Mouse (Mus musculus) lung, adult 2 months (tissue): ENCODE measurements at regions not wholly inside any gene's neighbourhood (a gene's known extent, or its start where the extent isn't known, plus 50 kb on each side); places are given as distances from the start of the nearest gene placed in this dataset.

Experiments
- DNase-seq: peaks from one replicate; pipeline ENCODE4 v3.0.0; 2022
- H3K4me1 ChIP-seq: fragments of 200-500 bp; 2 replicates; pipeline ENCODE4 v1.6.1; 2011; ENCODE audit warnings: low read length; ENCODE audit not compliant: control insufficient read depth, insufficient read depth
- H3K4me3 ChIP-seq: fragments of 200-500 bp; replicated peaks from 2 replicates; pipeline ENCODE3; 2011; ENCODE audit warnings: low read depth, mild to moderate bottlenecking, control low read depth, low read length; ENCODE audit errors: extremely low read depth
- CTCF ChIP-seq: fragments of 200-500 bp; IDR thresholded peaks from 2 replicates; pipeline ENCODE4 v1.5.1; 2011; ENCODE audit warnings: mild to moderate bottlenecking, low read length, control low read depth; ENCODE audit not compliant: insufficient read depth
- POLR2A ChIP-seq: fragments of 200-500 bp; IDR thresholded peaks from 2 replicates; pipeline ENCODE4 v1.6.1; 2011; ENCODE audit warnings: low read depth, mild to moderate bottlenecking, control low read depth, low read length, borderline replicate concordance; ENCODE audit errors: extremely low read depth
- WGBS: fragments of 180-500 bp; shearing (Covaris S2); methylation state at CpG from one replicate; pipeline ENCODE4 v1.1.7; 2018; 5-methylcytosine and 5-hydroxymethylcytosine counted together

GRCm38 (mm10) chr2:61083100-61083499 lies 120.1 kb upstream of the Rbms1 start:
- no peaks in the 10 kb centered on the region for H3K4me1 ChIP-seq
- DNase-seq, result no peak
- H3K4me3 ChIP-seq, result no peak overlapping the region
- TF ChIP-seq CTCF (no peak), POLR2A (no peak)
- 74% methylated on average over 1 of the region's 1 CpGs for WGBS

DNA sequence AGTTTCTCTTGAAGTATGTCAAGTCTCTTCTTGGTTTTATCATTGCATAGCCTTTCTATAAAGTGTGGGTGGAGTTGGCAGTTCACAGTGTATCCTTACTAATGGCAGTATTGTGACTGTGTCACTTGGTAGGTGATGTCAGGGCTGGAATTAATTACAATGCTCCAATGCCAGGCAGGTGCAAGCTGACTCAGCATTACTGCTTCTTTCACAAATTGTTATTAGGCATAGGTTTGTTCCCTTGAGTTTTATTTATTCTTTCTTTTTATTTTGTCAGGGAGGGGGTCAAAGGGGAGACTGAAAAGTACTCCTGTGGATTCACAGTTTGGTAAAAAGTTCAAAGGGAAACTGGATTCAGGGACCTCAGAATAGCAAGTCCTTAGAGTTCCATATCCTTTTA lies 119.6 kb upstream of the Rbms1 start:
- Histone ChIP-seq H3K4me3 (no peak overlapping the region), H3K4me1 (no peaks in the 10 kb centered on the region)
- no peak for DNase-seq
- no peak for TF ChIP-seq POLR2A
- TF ChIP-seq CTCF, result no peak

- Histone ChIP-seq H3K4me3 (no peak overlapping the region), H3K4me1 (no peaks in the 10 kb centered on the region)
- DNase-seq, result no peak
- WGBS, result 38% methylated on average over 4 of the region's 4 CpGs
- TF ChIP-seq CTCF, result no peak
- no peak for TF ChIP-seq POLR2A
These were observed 117.0 kb upstream of the Rbms1 start for GRCm38 (mm10) chr2:61080006-61080405.

- DNase-seq, result no peak
- H3K4me3 ChIP-seq, result no peak overlapping the region
- peaks cover 7% of the 10 kb centered on the region; the same call in 1 of the 2 replicates for H3K4me1 ChIP-seq
- TF ChIP-seq CTCF (no peak), POLR2A (no peak)
- 25% methylated on average over 3 of the region's 3 CpGs for WGBS
These were observed 108.0 kb upstream of the Rbms1 start for GRCm38 (mm10) chr2:61071025-61071424.

- 73% methylated on average over 2 of the region's 2 CpGs for WGBS
These were observed 104.9 kb upstream of the Rbms1 start for GRCm38 (mm10) chr2:61067877-61068276.

GRCm38 (mm10) chr2:61062125-61062524 lies 99.1 kb upstream of the Rbms1 start:
- Histone ChIP-seq H3K4me1 (no peaks in the 10 kb centered on the region), H3K4me3 (no peak overlapping the region)
- 51% methylated on average over 2 of the region's 2 CpGs for WGBS
- no peak for DNase-seq
- no peak for TF ChIP-seq POLR2A
- TF ChIP-seq CTCF, result no peak

More at GRCm38 (mm10) chr2:61067877-61068276, 104.9 kb upstream of the Rbms1 start:
- TF ChIP-seq POLR2A (no peak), CTCF (no peak)
- Histone ChIP-seq H3K4me1 (peaks cover 7% of the 10 kb centered on the region; the same call in 1 of the 2 replicates), H3K4me3 (no peak overlapping the region)
- no peak for DNase-seq

- DNase-seq, result no peak
- TF ChIP-seq POLR2A, result no peak
- TF ChIP-seq CTCF, result no peak
- 84% methylated on average over 1 of the region's 1 CpGs for WGBS
- H3K4me3 ChIP-seq, result no peak overlapping the region
- H3K4me1 ChIP-seq, result no peaks in the 10 kb centered on the region
These were observed 97.9 kb upstream of the Rbms1 start for GRCm38 (mm10) chr2:61060906-61061305.

DNA sequence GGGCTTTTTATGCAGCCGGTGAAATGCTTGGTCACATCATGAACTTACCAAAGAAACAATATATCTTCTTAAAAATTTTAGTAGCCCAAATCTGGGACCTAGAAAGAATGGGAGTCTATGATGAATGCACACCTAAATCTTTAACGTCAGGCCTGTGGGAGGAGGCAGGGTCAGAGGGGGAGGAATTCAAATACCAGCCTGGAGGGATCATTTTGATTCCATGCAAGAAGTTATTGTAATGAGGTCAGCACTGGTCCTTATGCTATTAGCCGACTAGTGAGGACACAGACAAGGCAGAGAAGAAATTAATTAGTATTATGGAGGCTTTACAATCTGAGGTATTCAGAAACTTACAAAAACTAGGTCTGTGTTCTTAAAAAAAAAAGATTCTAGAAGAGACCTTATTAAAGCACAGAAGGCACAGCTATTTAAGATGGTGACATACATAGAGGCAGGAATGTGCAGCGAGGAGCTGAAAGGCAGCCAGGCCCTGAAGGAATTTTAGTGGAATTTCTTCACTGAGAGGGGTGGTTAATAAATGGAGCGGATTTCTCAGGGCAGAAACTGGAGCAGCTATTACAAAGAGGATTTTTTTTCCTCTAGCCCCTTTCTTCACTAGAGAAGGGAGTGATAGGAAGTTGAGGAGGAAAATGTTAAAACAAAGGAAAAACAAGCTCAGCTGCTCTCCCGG lies 95.7 kb upstream of the Rbms1 start:
- no peak for TF ChIP-seq CTCF
- TF ChIP-seq POLR2A, result no peak
- WGBS, result 36% methylated on average over 6 of the region's 6 CpGs
- Histone ChIP-seq H3K4me3 (no peak overlapping the region), H3K4me1 (no peaks in the 10 kb centered on the region)
- DNase-seq, result no peak

- WGBS, result 80% methylated on average over 9 of the region's 9 CpGs
- H3K4me3 ChIP-seq, result no peak overlapping the region
- DNase-seq, result no peak
- TF ChIP-seq CTCF (no peak), POLR2A (no peak)
- peaks cover 4% of the 10 kb centered on the region; the same call in 1 of the 2 replicates for H3K4me1 ChIP-seq
These were observed 89.3 kb upstream of the Rbms1 start for GRCm38 (mm10) chr2:61052296-61052695.

- DNase-seq, result no peak
- Histone ChIP-seq H3K4me1 (peaks cover 4% of the 10 kb centered on the region; the same call in 1 of the 2 replicates), H3K4me3 (no peak overlapping the region)
- WGBS, result 71% methylated on average over 8 of the region's 8 CpGs
- TF ChIP-seq POLR2A (no peak), CTCF (no peak)
These were observed 88.8 kb upstream of the Rbms1 start for GRCm38 (mm10) chr2:61051808-61052207.

DNA sequence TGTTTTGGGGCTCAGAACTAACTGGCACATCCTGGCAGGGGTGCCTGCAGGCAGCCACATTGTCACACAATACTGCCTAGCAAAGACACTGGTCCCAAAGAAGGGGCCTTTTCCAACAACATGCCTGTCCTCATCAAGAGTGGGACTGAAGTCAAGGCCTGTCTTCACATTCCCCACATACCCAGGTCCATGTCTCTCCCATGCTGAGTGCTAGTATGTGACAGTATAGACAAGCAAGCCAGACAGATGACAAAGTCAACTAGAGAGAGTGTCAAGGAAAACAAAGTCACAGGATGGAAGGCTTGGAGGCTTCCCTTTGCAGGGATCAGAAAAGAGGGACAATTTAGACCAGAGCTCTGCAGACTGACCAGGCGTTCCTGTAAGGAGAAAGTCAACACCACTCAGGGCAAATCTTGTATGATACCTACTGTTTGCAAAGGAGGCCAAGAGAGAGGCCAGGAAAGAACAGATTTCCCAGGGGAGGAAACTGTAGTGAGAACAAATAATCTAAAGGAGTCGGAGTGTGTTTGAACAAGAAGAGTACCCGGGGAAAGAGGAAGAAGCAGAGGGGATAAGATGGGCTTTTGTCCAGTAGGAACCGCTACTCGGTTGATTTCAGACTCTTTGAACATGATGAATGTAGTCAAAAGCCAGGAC lies 83.2 kb upstream of the Rbms1 start:
- TF ChIP-seq POLR2A, result no peak
- no peak for TF ChIP-seq CTCF
- WGBS, result 29% methylated on average over 5 of the region's 5 CpGs
- Histone ChIP-seq H3K4me1 (no peaks in the 10 kb centered on the region), H3K4me3 (no peak overlapping the region)
- DNase-seq, result no peak
